Mouse (Mus musculus) midbrain, embryonic 14.5 days (tissue): ENCODE measurements around the gene Bpifa6. TPM values are rescaled to one million over a fixed set of nuclear protein-coding genes. Genes with fewer than 3 reads are reported as not detected.
"Not testable (repeated sequence)": the region's sequence is repeated elsewhere in the genome, so short reads cannot be mapped to it uniquely, and the experiment has no call there.

Experiments
- ATAC-seq: fragments of 200-750 bp; cut with Nextera tagmentation; 2 replicates; pipeline ENCODE4 v1.8.0; 2017; ENCODE audit warnings: moderate number of reproducible peaks, moderate library complexity; ENCODE audit not compliant: low FRiP score, low TSS enrichment
- DNase-seq: peaks from one replicate; pipeline ENCODE4 v3.0.0-alpha.2; 2015
- H3K27ac ChIP-seq: fragments of 300-500 bp; sonication (generic); replicated peaks from 2 replicates; pipeline ENCODE4 v1.5.1; 2014; ENCODE audit warnings: mild to moderate bottlenecking, low read depth, low read length, moderate library complexity
- H3K27me3 ChIP-seq: fragments of 300-500 bp; sonication (generic); 2 replicates; pipeline ENCODE4 v1.6.1; 2014; ENCODE audit warnings: low read length, control low read depth, mixed read lengths; ENCODE audit not compliant: control insufficient read depth, insufficient read depth
- H3K36me3 ChIP-seq: fragments of 300-500 bp; sonication (generic); 2 replicates; pipeline ENCODE4 v1.6.1; 2014; ENCODE audit warnings: low read length, control low read depth; ENCODE audit not compliant: control insufficient read depth, insufficient read depth
- H3K4me1 ChIP-seq: fragments of 300-500 bp; sonication (generic); 2 replicates; pipeline ENCODE4 v1.6.1; 2014; ENCODE audit warnings: mild to moderate bottlenecking, antibody characterized with exemption, low read length, control low read depth; ENCODE audit not compliant: control insufficient read depth, insufficient read depth
- H3K4me2 ChIP-seq: fragments of 300-500 bp; sonication (generic); 2 replicates; pipeline ENCODE4 v1.6.1; 2014; ENCODE audit warnings: mild to moderate bottlenecking, low read length, moderate library complexity
- H3K4me3 ChIP-seq: fragments of 300-500 bp; sonication (generic); replicated peaks from 2 replicates; pipeline ENCODE4 v1.5.1; 2014; ENCODE audit warnings: low read depth, low read length
- H3K9ac ChIP-seq: fragments of 300-500 bp; sonication (generic); replicated peaks from 2 replicates; pipeline ENCODE4 v1.6.1; 2014; ENCODE audit warnings: mild to moderate bottlenecking, low read length, moderate library complexity
- H3K9me3 ChIP-seq: fragments of 300-500 bp; sonication (generic); 2 replicates; pipeline ENCODE4 v1.6.1; 2016; ENCODE audit warnings: low read length, control low read depth, mixed read lengths; ENCODE audit not compliant: control insufficient read depth
- WGBS: fragments of 180-500 bp; shearing (Covaris S2); extraction: QIAGEN DNeasy Blood & Tissue Kit; methylation state at CpG from one replicate; pipeline ENCODE4 v1.1.7; 2014; 5-methylcytosine and 5-hydroxymethylcytosine counted together
- polyA plus RNA-seq: library from polyadenylated mRNA; unstranded; fragments of >200 nt; fragmentation: Nextera tagmentation; extraction: Ambion mirVana; gene quantifications from 2 replicates; pipeline ENCODE4 v1.2.1, GENCODE M21; 2014

Gene Bpifa6
- polyA plus RNA-seq, 1 experiment from 2014 or later = not detected

DNA sequence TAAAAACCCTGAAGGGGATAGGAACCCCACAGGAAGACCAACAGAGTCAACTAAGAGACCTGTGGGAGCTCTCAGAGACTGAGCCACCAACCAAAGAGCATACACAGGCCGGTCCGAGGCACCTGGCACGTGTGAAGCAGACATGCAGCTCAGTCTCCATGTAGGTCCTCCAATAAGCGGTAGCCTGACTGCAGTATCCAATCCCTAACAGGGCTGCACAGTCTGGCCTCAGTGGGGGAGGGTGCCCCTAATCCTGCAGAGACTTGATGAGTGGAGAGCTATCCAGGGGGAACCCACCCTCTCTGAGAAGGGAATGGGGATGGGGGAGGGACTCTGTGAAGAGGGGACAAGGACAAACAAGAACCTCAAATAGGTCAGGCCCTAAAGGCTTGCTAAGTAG lies 31.0 kb downstream of the Bpifa6 start:
- no peak overlapping the region for H3K27ac ChIP-seq
- H3K4me3 ChIP-seq = no peak overlapping the region
- no peak overlapping the region for H3K4me2 ChIP-seq
- no peaks in the 10 kb centered on the region for H3K36me3 ChIP-seq
- no peak for ATAC-seq
- H3K4me1 ChIP-seq = no peaks in the 10 kb centered on the region
- no peak for DNase-seq
- H3K9ac ChIP-seq = no peak overlapping the region
- H3K27me3 ChIP-seq = no peaks in the 10 kb centered on the region
- 78% methylated on average over 4 of the region's 4 CpGs for WGBS
- H3K9me3 ChIP-seq = no peaks in the 10 kb centered on the region

DNA sequence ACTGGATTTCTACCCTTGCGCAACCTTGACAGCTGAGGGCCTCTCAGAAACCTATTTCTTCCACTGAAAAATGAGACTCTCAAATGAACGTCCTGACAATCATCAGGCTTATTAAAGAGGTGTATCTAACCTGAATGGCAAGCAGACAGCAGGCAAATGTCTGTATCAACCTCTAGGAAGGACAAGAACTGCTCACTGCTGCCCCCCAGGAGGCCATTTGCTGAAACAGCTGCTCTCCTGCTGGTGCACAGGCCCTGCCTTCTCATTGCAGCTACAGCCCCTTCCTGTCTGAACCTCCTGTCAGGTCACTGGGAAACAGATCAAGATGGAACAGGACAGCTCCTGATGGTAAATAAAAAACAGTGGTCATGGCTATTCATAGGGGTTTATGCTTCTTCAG lies 31.6 kb downstream of the Bpifa6 start:
- H3K36me3 ChIP-seq = no peaks in the 10 kb centered on the region
- 81% methylated on average over 2 of the region's 2 CpGs for WGBS
- H3K9me3 ChIP-seq = no peaks in the 10 kb centered on the region
- H3K4me2 ChIP-seq = no peak overlapping the region
- H3K4me3 ChIP-seq = no peak overlapping the region
- no peaks in the 10 kb centered on the region for H3K27me3 ChIP-seq
- no peaks in the 10 kb centered on the region for H3K4me1 ChIP-seq
- no peak overlapping the region for H3K9ac ChIP-seq
- no peak for DNase-seq
- no peak overlapping the region for H3K27ac ChIP-seq
- no peak for ATAC-seq

DNA sequence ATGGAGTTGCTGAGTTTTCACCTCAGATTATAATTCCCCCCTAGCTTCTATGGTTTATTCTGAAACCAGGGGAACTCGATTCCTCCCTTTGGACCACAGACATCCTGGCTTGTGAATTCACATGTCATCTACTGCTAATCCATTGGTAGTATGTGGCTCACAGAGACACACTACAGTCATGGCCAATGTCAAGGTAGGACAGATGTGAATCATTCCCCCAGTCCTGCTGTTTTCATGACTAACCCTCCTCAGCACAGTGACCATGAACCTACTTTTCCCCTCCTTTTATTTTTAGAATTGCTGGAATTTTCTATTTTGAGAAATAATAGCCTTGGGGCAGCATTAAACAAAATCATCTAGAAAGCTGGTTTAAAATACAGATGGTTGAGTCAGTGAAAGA lies 32.6 kb downstream of the Bpifa6 start:
- 80% methylated on average over 1 of the region's 1 CpGs for WGBS
- no peaks in the 10 kb centered on the region for H3K36me3 ChIP-seq
- no peak overlapping the region for H3K27ac ChIP-seq
- no peaks in the 10 kb centered on the region for H3K4me1 ChIP-seq
- no peaks in the 10 kb centered on the region for H3K9me3 ChIP-seq
- H3K4me2 ChIP-seq = no peak overlapping the region
- H3K4me3 ChIP-seq = no peak overlapping the region
- DNase-seq = no peak
- no peak for ATAC-seq
- H3K9ac ChIP-seq = no peak overlapping the region
- H3K27me3 ChIP-seq = no peaks in the 10 kb centered on the region

DNA sequence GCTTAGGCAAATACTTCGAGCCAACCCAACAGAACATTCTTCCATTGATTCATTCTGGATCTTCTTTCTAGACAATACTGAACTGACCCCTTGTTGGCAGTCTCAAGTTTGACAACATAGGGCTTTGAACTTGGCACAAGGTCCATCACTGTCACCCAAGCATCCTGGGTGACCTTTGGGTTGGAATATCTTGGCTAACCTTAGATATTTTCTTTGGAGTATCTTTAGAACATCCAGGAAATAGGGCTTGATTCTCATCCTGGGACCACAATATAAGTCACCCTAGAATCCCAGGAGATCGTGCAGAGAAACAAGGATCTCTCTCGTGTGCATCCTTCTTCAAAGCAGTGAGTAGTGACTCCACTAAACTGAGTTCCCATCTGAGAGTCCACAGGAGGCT lies 33.2 kb downstream of the Bpifa6 start, which contains the start of gene Bpifa2:
TSS of gene Bpifa2 (plus strand) at position 301 of the 400 bp plus-strand sequence.
- no peaks in the 10 kb centered on the region for H3K4me1 ChIP-seq
- H3K9ac ChIP-seq = no peak within 1 kb of the TSS
- H3K36me3 ChIP-seq = no peaks in the 10 kb centered on the region
- H3K27ac ChIP-seq = no peak within 1 kb of the TSS
- no peak for ATAC-seq
- H3K9me3 ChIP-seq = no peaks in the 10 kb centered on the region
- no peak for DNase-seq
- no peaks in the 10 kb centered on the region for H3K27me3 ChIP-seq
- H3K4me2 ChIP-seq = no peak within 1 kb of the TSS
- 83% methylated on average over 3 of the region's 3 CpGs for WGBS
- H3K4me3 ChIP-seq = no peak within 1 kb of the TSS

DNA sequence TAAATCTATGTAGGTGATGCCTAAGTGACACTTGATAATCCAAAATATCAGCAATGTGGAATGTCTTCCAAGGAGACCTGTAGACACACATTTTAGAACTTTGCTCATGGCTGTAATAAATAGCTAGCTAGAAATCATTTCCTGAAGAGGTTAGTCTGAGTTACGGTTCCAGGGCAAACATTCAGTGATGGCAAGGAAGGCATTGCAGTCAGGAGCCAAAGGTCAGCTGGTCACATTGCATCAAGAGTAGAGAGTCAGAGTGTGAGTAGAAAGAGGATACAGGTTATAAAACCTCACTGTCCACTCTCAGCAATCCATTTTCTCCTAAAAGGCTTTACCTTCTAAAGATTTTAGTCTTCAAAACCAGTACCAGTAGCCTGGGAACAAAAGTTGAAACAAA lies 43.2 kb downstream of the Bpifa6 start:
- Histone ChIP-seq H3K27me3 (no peaks in the 10 kb centered on the region), H3K4me3 (no peak overlapping the region), H3K9ac (no peak overlapping the region), H3K27ac (no peak overlapping the region), H3K4me1 (no peaks in the 10 kb centered on the region), H3K4me2 (no peak overlapping the region), H3K9me3 (no peaks in the 10 kb centered on the region), H3K36me3 (no peaks in the 10 kb centered on the region)
- no peak for DNase-seq
- WGBS = 92% methylated on average over 1 of the region's 1 CpGs
- no peak for ATAC-seq

DNA sequence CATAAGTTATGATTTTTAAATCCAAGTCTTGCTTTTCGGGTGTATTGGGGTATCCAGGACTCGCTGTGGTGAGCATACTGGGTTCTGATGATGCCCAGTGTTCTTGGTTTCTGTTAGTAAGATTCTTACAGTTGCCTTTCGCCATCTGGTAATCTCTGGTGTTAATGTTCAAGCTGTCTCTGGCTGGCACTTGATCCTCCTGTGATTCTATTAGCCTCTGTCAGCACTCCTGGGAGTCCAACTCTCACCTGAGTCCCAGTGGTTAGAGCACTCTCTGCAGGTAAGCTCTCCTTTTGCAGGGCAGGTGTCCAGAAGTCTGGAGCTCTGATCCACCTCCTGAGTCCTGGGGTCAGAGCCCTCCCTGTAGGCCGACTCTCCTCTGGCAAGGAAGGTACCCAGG lies 49.9 kb downstream of the Bpifa6 start:
- not testable (repeated sequence) for H3K27me3 ChIP-seq, H3K9ac ChIP-seq, H3K27ac ChIP-seq, ATAC-seq, H3K4me3 ChIP-seq, DNase-seq, H3K4me1 ChIP-seq, H3K9me3 ChIP-seq, H3K36me3 ChIP-seq, H3K4me2 ChIP-seq
- WGBS = 91% methylated on average over 4 of the region's 4 CpGs

DNA sequence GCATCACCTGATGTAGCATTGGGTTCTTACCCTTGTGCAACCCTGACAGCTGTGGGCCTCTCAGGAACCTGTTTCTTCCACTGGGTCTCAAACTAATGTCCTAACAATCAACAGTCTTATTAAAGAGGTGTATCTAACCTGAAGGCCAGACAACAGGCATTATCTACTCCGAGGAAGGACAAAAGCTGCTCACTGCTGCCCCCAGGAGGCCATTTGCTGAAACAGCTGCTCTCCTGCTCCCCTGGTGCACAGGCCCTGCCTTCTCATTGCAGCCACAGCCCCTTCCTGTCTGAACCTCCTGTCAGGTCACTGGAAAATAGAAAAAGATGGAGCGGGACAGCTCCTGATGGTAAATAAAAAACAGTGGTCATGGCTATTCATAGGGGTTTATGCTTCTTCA lies 64.2 kb downstream of the Bpifa6 start:
- no peaks in the 10 kb centered on the region for H3K27me3 ChIP-seq
- no peak overlapping the region for H3K4me2 ChIP-seq
- H3K4me1 ChIP-seq = no peaks in the 10 kb centered on the region
- ATAC-seq = no peak
- no peak overlapping the region for H3K4me3 ChIP-seq
- WGBS = 61% methylated on average over 2 of the region's 2 CpGs
- no peaks in the 10 kb centered on the region for H3K9me3 ChIP-seq
- no peaks in the 10 kb centered on the region for H3K36me3 ChIP-seq
- H3K9ac ChIP-seq = no peak overlapping the region
- peak; percentile 41 for DNase-seq
- no peak overlapping the region for H3K27ac ChIP-seq

DNA sequence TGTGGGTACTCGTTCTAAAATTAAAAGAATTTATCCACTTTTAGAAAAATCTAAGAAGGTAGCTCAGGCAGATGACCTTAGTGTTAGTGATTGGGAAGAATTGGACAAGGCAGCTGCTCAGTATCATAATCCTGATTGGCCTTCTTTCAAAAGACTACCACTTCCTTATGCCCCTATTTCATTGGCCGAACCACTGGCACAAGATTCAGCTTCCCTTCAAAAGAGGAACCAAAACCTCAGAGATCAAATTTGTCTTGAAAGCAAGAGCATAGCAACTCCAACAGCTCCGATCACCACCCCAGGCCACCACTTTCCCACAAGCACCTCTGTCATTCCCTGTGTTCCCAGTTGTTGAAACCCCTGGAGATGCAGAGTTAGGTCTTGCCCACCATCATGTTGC lies 70.0 kb downstream of the Bpifa6 start:
- ATAC-seq = no peak
- no peaks in the 10 kb centered on the region for H3K27me3 ChIP-seq
- no peaks in the 10 kb centered on the region for H3K36me3 ChIP-seq
- no peak overlapping the region for H3K9ac ChIP-seq
- no peak overlapping the region for H3K4me2 ChIP-seq
- WGBS = 89% methylated on average over 3 of the region's 3 CpGs
- H3K4me3 ChIP-seq = no peak overlapping the region
- no peaks in the 10 kb centered on the region for H3K4me1 ChIP-seq
- DNase-seq = no peak
- H3K27ac ChIP-seq = no peak overlapping the region
- no peaks in the 10 kb centered on the region for H3K9me3 ChIP-seq
